Mouse (Mus musculus) right cerebral cortex, adult 2 months (tissue): Measurements from ENCODE around the gene Stim1.
"Not testable (repeated sequence)": the region's sequence is repeated elsewhere in the genome, so short reads cannot be mapped to it uniquely, and the experiment has no call there.

Experiments
- DNase-seq, 2 experiments: peaks; one replicate each; pipeline ENCODE4 v3.0.0; 2021 to 2022; ENCODE audit warnings: low spot score in 2 of 2

Stim1 gene

GRCm38 (mm10) chr7:102249531-102249895 lies 18.1 kb upstream of the Stim1 start:
- DNase-seq = peak in 1 of 2 experiments; percentile 31

- peak in 1 of 2 experiments; percentile 36 for DNase-seq
Observed at GRCm38 (mm10) chr7:102249896-102250630, 17.5 kb upstream of the Stim1 start.

GRCm38 (mm10) chr7:102250631-102251214 lies 16.9 kb upstream of the Stim1 start:
- peak; percentile 87 to 92 for DNase-seq

DNA sequence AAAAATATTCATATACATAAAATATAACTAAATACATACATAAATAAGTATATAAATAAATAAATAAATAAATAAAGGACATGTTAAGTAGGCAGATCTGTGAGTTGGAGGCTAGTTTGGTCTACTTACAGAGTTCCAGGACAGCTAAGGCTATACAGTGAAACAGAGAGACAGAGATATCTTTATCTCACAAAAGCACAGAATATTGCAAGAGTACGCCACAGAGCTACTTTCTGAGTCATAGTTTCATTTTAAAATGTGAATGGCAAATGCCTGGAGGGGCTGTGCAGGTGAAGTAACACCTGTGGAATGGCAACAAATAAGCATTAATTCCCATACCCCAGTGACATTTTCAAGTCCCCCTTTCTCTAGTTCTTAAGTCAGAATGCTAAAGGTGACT lies 14.0 kb upstream of the Stim1 start:
- DNase-seq = no peak

GRCm38 (mm10) chr7:102255954-102256353 lies 11.7 kb upstream of the Stim1 start, which contains the start of gene Rhog:
Rhog (minus strand) TSS chr7:102256054.
- no peak for DNase-seq

- no peak for DNase-seq
Observed at GRCm38 (mm10) chr7:102256636-102257035, 11.0 kb upstream of the Stim1 start.

DNA sequence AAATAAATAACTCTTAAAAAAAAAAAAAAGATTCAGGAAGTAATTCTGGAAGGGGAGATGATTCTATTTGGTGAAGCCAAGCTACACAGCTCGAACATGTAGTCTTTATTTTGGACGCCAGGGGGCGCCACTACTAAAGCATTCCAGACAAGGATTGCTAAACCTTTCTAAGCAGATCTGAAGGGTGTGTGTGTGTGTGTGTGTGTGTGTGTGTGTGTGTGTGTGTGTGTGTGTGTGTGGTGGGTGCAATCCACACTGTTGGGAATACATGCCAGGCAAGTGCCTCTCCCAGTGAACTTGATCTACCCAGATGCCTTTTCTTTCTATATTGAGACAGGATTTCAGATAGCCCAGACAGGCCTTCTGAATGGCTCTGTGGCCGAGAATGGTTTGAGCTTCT lies 9.4 kb upstream of the Stim1 start:
- DNase-seq = peak; percentile 85 to 89

GRCm38 (mm10) chr7:102258753-102259152 lies 8.9 kb upstream of the Stim1 start:
- no peak for DNase-seq

GRCm38 (mm10) chr7:102259716-102260479 lies 7.7 kb upstream of the Stim1 start:
- no peak for DNase-seq

DNA sequence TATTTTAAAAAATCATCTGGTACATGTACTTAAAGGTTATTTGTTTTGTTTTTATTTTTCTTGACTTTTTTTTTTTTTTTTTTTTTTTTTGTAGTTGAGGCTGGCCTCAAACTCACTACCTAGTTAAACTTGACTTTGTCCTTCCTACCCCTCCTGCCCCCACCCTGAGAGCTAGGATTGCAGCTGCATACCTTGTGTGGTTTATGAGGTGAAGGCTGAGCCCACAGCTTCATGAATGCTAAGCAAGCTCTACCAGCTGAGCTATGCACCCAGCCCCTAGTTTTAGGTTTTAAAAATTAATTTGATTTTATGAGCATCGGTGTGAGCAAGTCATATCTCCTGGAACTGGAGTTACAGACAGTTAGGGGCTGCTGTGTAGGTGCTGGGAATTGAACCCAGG lies 7.1 kb upstream of the Stim1 start:
- no peak for DNase-seq

DNA sequence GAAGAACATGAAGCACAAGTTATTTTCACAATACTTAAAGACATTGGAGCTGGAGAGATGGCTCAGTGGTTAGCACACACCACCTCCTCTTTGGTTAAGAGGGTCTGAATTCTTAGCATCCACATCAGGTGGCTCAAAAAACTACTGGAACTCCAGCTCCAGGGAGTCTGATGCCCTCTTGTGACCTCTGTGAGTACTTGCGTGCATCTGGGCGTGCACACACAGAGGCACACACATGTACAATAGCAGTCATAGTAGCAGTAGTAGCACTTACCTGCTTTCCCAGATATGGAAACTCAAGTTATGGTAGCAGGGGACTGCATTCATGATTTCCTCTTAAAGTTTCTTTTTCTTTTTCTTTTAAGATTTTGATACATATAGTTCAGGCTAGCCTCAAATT lies 4.6 kb upstream of the Stim1 start:
- no peak for DNase-seq

DNA sequence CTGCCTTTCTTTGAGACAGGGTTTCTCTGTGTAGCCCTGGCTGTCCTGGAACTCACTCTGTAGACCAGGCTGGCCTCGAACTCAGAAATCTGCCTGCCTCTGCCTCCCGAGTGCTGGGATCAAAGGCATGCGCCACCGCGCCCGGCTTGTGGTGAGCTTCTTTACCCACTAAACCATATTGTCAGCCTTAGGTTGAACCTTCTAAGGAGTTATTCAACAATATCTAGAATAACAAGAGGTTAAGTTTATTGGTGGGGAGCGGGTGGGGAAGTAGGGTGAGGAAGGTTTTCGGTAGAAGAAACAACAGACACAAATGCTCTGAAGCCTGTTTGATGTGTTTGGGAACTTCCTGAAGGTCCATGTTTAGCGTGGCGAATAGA lies 1.6 kb upstream of the Stim1 start:
- DNase-seq = not testable (repeated sequence)

DNA sequence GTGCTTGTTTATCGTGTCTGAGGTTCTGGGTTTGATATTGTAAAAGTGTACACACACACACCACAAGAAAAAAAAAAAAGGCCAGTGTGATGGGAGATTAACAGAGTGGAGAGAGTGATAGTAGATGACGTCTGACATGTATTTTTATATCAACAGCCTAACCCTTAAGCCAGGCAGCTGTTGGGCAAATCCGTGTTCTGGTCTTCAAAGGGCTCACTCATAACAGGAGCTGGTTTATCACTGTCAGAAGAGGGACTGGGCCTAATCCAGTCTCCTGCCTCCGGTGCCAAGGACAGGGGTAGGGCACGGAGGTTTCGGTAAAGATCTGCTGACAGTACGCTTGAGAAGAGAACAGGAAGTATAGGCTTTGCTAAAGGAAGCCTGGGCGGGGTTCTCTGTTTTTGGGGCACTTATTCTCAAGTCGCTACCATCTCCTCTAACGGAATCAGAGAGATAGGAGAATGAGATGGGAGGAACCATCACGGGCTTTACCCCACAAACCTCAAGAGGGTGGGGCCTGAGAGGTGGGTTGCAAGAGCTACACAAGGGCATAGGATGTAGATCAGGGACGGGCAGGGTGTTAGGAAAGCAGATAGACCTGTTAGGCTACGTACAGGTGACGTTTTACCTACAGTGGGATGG lies 1.1 kb upstream of the Stim1 start:
- no peak for DNase-seq

DNA sequence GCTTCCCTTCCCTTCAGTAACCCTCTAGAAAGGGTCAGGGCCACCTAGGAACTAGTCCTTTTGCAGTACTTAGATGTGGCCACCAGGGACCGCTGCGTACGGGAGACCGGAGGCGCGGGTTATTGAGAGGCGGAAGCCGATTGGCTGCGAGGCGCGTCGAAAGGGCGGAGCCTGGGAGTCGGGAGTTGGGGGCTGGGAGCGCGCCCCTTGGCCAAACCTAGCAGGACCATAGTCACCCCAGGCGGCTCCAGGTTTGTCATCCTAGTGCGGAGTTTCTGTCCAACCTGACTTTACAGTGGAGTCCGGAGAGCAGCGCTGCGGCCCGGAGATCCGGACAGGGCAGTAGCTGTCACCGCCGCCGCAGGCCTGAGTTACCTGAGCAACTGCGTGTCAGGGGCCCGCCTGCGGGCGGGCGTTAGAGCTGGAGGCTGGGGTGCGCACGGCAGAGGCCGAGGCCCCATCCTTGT lies 460 bp upstream of the Stim1 start:
- DNase-seq = peak; percentile 95 to 98

DNA sequence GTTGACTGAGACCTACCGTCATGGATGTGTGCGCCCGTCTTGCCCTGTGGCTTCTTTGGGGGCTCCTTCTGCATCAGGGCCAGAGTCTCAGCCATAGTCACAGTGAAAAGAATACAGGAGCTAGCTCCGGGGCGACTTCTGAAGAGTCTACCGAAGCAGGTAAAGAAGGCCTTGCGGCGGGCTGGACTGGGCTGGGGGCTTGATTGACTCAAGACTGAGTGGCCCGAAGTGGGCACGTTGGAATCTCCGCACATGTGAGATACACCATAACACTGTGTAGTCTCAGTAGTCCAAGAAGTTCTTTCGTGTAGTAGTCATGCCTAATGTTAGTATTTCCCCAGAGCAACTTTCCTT lies 766 bp downstream of the Stim1 start:
- no peak for DNase-seq

- DNase-seq = no peak
Observed at GRCm38 (mm10) chr7:102272422-102272948, 4.9 kb downstream of the Stim1 start.

- no peak for DNase-seq
Observed at GRCm38 (mm10) chr7:102281403-102281802, 13.8 kb downstream of the Stim1 start.

GRCm38 (mm10) chr7:102282261-102282660 lies 14.7 kb downstream of the Stim1 start:
- DNase-seq = no peak

- DNase-seq = no peak
Observed at GRCm38 (mm10) chr7:102289466-102289865, 21.9 kb downstream of the Stim1 start.

DNA sequence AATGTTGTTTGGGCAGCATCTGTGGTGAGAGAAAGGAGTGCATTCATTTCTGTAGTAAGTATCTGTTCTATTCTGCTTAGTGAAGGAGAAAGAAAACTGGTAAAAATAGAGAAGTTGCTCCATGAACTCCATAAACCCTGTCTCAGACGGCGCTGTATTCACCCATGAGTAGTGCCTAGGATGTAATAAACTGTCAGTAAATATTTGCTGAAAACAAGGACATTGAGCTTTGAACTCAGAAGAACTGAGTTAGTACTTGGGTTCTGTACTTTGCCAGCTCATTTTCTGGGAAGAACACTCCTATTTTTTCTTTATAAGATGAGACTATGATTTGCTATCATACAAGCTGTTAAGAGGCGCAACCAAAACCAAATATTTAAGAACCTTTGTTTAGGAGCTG lies 24.6 kb downstream of the Stim1 start:
- no peak for DNase-seq

DNA sequence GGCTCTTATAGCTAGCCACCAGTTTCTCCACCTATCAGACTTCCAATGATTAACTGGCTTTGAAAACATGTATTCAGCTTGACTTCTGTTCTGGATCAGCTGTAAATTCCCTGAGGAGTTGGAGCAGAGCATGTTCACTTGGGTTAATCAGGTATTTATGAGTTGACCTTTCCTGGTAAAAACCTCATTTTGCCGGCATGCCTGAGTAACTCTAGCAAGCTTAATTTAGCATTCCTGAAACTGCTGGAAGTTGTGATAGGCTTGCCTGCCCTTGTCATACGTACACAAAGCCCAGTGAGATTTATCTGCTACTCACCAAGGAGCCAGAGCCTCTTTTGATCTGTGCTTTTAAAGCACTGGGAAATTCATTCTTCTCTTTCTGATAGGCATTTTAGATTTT lies 25.6 kb downstream of the Stim1 start:
- DNase-seq = no peak

DNA sequence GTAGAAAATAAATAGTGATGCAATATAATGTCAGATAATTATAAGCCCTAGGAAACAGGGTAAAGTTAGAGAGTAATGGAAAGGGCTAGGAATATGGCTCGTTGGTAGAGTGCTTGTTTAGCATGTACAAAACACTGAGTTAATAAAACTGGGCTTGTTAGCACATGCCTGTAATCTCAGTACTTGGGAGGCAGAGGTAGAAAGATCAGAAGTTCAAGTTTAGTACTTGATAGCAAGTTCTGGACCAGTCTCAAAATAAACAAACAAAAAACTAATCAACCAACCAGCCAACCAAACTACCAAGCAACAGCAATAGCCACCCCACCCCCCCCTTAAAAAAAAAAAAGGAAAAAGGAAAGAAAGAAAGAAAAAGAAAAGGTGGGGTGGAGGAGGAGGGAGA lies 33.2 kb downstream of the Stim1 start:
- DNase-seq = no peak
